Mouse (Mus musculus): Measurements from ENCODE around the gene Zfp809. TPM values are rescaled to one million over a fixed set of nuclear protein-coding genes. Genes with fewer than 3 reads are reported as not detected.

The Zfp809 gene
- polyA plus RNA-seq (2015; fragmentation: Nextera tagmentation; extraction: Ambion mirVana) = 6.7 and 7.4 TPM in 2 replicates

GRCm38 (mm10) chr9:22225581-22226388, at the start of gene Zfp809:
Gene Zfp809 (plus strand): TSS chr9:22225714.
- H3K9ac ChIP-seq (ENCODE audit: low read depth, low read length) = peak within 1 kb of the TSS; percentile 93
- no peaks in the 10 kb centered on the region for H3K27me3 ChIP-seq (ENCODE audit: control insufficient read depth, insufficient read depth, low read depth, low read length)
- peak within 1 kb of the TSS; percentile 97 for H3K27ac ChIP-seq (ENCODE audit: low read length)
- peak within 1 kb of the TSS; percentile 91 for H3K4me3 ChIP-seq (ENCODE audit: low read depth, low read length)
- under 1% methylated on average over 35 of the region's 35 CpGs for WGBS (ENCODE audit: insufficient replicate concordance)
- peaks cover 8% of the 10 kb centered on the region for H3K4me1 ChIP-seq (ENCODE audit: control insufficient read depth, low read depth, low read length)
- H3K9me3 ChIP-seq (replicated peaks; ENCODE audit: control insufficient read depth, low read length) = no peaks in the 10 kb centered on the region
- ATAC-seq (ENCODE audit: low read depth) = peak; percentile 97
- H3K4me2 ChIP-seq (ENCODE audit: low read depth, low read length) = peak within 1 kb of the TSS; percentile 87
- H3K36me3 ChIP-seq (ENCODE audit: control insufficient read depth, insufficient read depth) = no peaks in the 10 kb centered on the region

- no peaks in the 10 kb centered on the region for H3K4me1 ChIP-seq (ENCODE audit: control insufficient read depth, low read depth, low read length)
- no peaks in the 10 kb centered on the region for H3K36me3 ChIP-seq (ENCODE audit: control insufficient read depth, insufficient read depth)
- H3K27ac ChIP-seq (ENCODE audit: low read length) = no peak within 1 kb of the TSS
- H3K9ac ChIP-seq (ENCODE audit: low read depth, low read length) = no peak within 1 kb of the TSS
- peak within 1 kb of the TSS; percentile 46 for H3K4me2 ChIP-seq (ENCODE audit: low read depth, low read length)
- WGBS (ENCODE audit: insufficient replicate concordance) = 20% methylated on average over 43 of the region's 43 CpGs
- peak within 1 kb of the TSS; percentile 29 for H3K4me3 ChIP-seq (ENCODE audit: low read depth, low read length)
- ATAC-seq (ENCODE audit: low read depth) = no peak
- peaks cover 4% of the 10 kb centered on the region for H3K9me3 ChIP-seq (replicated peaks; ENCODE audit: control insufficient read depth, low read length)
- peaks cover 11% of the 10 kb centered on the region for H3K27me3 ChIP-seq (ENCODE audit: control insufficient read depth, insufficient read depth, low read depth, low read length)
These were observed 37.4 kb upstream of the Zfp809 start, which contains the start of gene Zfp872 for GRCm38 (mm10) chr9:22188025-22188611. Gene Zfp872 (plus strand): TSS chr9:22188090.

GRCm38 (mm10) chr9:22196412-22196811, 29.1 kb upstream of the Zfp809 start:
- H3K4me2 ChIP-seq (ENCODE audit: low read depth, low read length) = no peak overlapping the region
- H3K36me3 ChIP-seq (ENCODE audit: control insufficient read depth, insufficient read depth) = no peaks in the 10 kb centered on the region
- no peak overlapping the region for H3K9ac ChIP-seq (ENCODE audit: low read depth, low read length)
- H3K27me3 ChIP-seq (ENCODE audit: control insufficient read depth, insufficient read depth, low read depth, low read length) = no peaks in the 10 kb centered on the region
- H3K4me1 ChIP-seq (ENCODE audit: control insufficient read depth, low read depth, low read length) = no peaks in the 10 kb centered on the region
- H3K4me3 ChIP-seq (ENCODE audit: low read depth, low read length) = no peak overlapping the region
- 29% methylated on average over 5 of the region's 5 CpGs for WGBS (ENCODE audit: insufficient replicate concordance)
- H3K9me3 ChIP-seq (replicated peaks; ENCODE audit: control insufficient read depth, low read length) = peaks cover 2% of the 10 kb centered on the region; the same call in 1 of the 2 replicates
- ATAC-seq (ENCODE audit: low read depth) = no peak
- H3K27ac ChIP-seq (ENCODE audit: low read length) = no peak overlapping the region

GRCm38 (mm10) chr9:22213785-22214194, 11.7 kb upstream of the Zfp809 start:
- H3K4me1 ChIP-seq (ENCODE audit: control insufficient read depth, low read depth, low read length) = no peaks in the 10 kb centered on the region
- no peak for ATAC-seq (ENCODE audit: low read depth)
- H3K36me3 ChIP-seq (ENCODE audit: control insufficient read depth, insufficient read depth) = no peaks in the 10 kb centered on the region
- H3K27ac ChIP-seq (ENCODE audit: low read length) = no peak overlapping the region
- H3K4me2 ChIP-seq (ENCODE audit: low read depth, low read length) = no peak overlapping the region
- no peak overlapping the region for H3K9ac ChIP-seq (ENCODE audit: low read depth, low read length)
- no peaks in the 10 kb centered on the region for H3K27me3 ChIP-seq (ENCODE audit: control insufficient read depth, insufficient read depth, low read depth, low read length)
- WGBS (ENCODE audit: insufficient replicate concordance) = 36% methylated on average over 2 of the region's 2 CpGs
- H3K9me3 ChIP-seq (replicated peaks; ENCODE audit: control insufficient read depth, low read length) = no peaks in the 10 kb centered on the region
- no peak overlapping the region for H3K4me3 ChIP-seq (ENCODE audit: low read depth, low read length)

GRCm38 (mm10) chr9:22214549-22214948, 11.0 kb upstream of the Zfp809 start:
- no peaks in the 10 kb centered on the region for H3K36me3 ChIP-seq (ENCODE audit: control insufficient read depth, insufficient read depth)

GRCm38 (mm10) chr9:22216705-22217104, 8.8 kb upstream of the Zfp809 start:
- Histone ChIP-seq H3K4me2 (ENCODE audit: low read depth, low read length) (no peak overlapping the region), H3K27me3 (ENCODE audit: control insufficient read depth, insufficient read depth, low read depth, low read length) (no peaks in the 10 kb centered on the region), H3K36me3 (ENCODE audit: control insufficient read depth, insufficient read depth) (no peaks in the 10 kb centered on the region), H3K9me3 (replicated peaks; ENCODE audit: control insufficient read depth, low read length) (no peaks in the 10 kb centered on the region), H3K4me1 (ENCODE audit: control insufficient read depth, low read depth, low read length) (no peaks in the 10 kb centered on the region), H3K9ac (ENCODE audit: low read depth, low read length) (no peak overlapping the region), H3K27ac (ENCODE audit: low read length) (no peak overlapping the region), H3K4me3 (ENCODE audit: low read depth, low read length) (no peak overlapping the region)
- WGBS (ENCODE audit: insufficient replicate concordance) = 37% methylated on average over 3 of the region's 3 CpGs
- ATAC-seq (ENCODE audit: low read depth) = no peak

More at GRCm38 (mm10) chr9:22214549-22214948, 11.0 kb upstream of the Zfp809 start:
- no peaks in the 10 kb centered on the region for H3K9me3 ChIP-seq (replicated peaks; ENCODE audit: control insufficient read depth, low read length)
- no peak overlapping the region for H3K4me2 ChIP-seq (ENCODE audit: low read depth, low read length)
- no peak overlapping the region for H3K27ac ChIP-seq (ENCODE audit: low read length)
- H3K27me3 ChIP-seq (ENCODE audit: control insufficient read depth, insufficient read depth, low read depth, low read length) = no peaks in the 10 kb centered on the region
- H3K4me3 ChIP-seq (ENCODE audit: low read depth, low read length) = no peak overlapping the region
- ATAC-seq (ENCODE audit: low read depth) = no peak
- H3K4me1 ChIP-seq (ENCODE audit: control insufficient read depth, low read depth, low read length) = no peaks in the 10 kb centered on the region
- 18% methylated on average over 2 of the region's 2 CpGs for WGBS (ENCODE audit: insufficient replicate concordance)
- no peak overlapping the region for H3K9ac ChIP-seq (ENCODE audit: low read depth, low read length)

- Histone ChIP-seq H3K9me3 (replicated peaks; ENCODE audit: control insufficient read depth, low read length) (no peaks in the 10 kb centered on the region), H3K4me2 (ENCODE audit: low read depth, low read length) (no peak overlapping the region), H3K9ac (ENCODE audit: low read depth, low read length) (no peak overlapping the region), H3K27me3 (ENCODE audit: control insufficient read depth, insufficient read depth, low read depth, low read length) (no peaks in the 10 kb centered on the region), H3K36me3 (ENCODE audit: control insufficient read depth, insufficient read depth) (no peaks in the 10 kb centered on the region), H3K27ac (ENCODE audit: low read length) (no peak overlapping the region), H3K4me1 (ENCODE audit: control insufficient read depth, low read depth, low read length) (no peaks in the 10 kb centered on the region), H3K4me3 (ENCODE audit: low read depth, low read length) (no peak overlapping the region)
- 33% methylated on average over 7 of the region's 8 CpGs for WGBS (ENCODE audit: insufficient replicate concordance)
- ATAC-seq (ENCODE audit: low read depth) = no peak
These were observed 7.5 kb upstream of the Zfp809 start for GRCm38 (mm10) chr9:22217858-22218493.

GRCm38 (mm10) chr9:22224066-22224465, 1.4 kb upstream of the Zfp809 start:
- no peak for ATAC-seq (ENCODE audit: low read depth)
- WGBS (ENCODE audit: insufficient replicate concordance) = 85% methylated on average over 4 of the region's 4 CpGs
- no peak overlapping the region for H3K27ac ChIP-seq (ENCODE audit: low read length)

More at GRCm38 (mm10) chr9:22224066-22224465, 1.4 kb upstream of the Zfp809 start:
- Histone ChIP-seq H3K4me2 (ENCODE audit: low read depth, low read length) (no peak overlapping the region), H3K36me3 (ENCODE audit: control insufficient read depth, insufficient read depth) (no peaks in the 10 kb centered on the region), H3K27me3 (ENCODE audit: control insufficient read depth, insufficient read depth, low read depth, low read length) (no peaks in the 10 kb centered on the region), H3K9me3 (replicated peaks; ENCODE audit: control insufficient read depth, low read length) (no peaks in the 10 kb centered on the region), H3K4me3 (ENCODE audit: low read depth, low read length) (no peak overlapping the region), H3K9ac (ENCODE audit: low read depth, low read length) (no peak overlapping the region), H3K4me1 (ENCODE audit: control insufficient read depth, low read depth, low read length) (peaks cover 8% of the 10 kb centered on the region)
